Mouse (Mus musculus): Measurements from ENCODE around the gene Abr.

DNA sequence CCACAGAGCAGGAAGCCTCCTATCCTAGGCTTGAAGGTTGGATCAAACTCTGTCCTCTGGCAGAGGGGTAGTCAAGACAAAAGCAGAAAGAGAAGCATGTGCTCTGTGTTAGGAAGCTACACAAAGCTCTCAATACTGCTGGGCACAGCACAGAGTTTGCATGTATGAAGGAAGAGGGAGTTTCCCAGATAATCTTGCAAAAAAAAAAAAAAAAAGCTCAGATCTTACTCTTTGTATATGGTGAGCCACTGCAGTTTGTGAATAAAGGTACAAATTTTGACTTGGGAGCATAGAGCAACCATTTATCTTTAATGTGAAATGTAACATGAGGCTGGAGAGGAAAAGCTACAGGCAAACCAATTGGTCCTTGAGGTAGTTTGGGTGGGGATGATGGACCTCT is 11.2 kb downstream of the Abr start:
- TF ChIP-seq CTCF (IDR thresholded peaks at IDR 0.05; ENCODE audit: extremely low read depth, insufficient read length, insufficient replicate concordance, low read depth, low read length) (no peak), POLR2A (IDR thresholded peaks at IDR 0.05; ENCODE audit: low read depth, low read length) (no peak)
